Mouse (Mus musculus): ENCODE data around the gene Arhgap31. TPM values are rescaled to one million over a fixed set of nuclear protein-coding genes. Genes with fewer than 3 reads are reported as not detected.

Arhgap31 gene
- polyA plus RNA-seq, 1 experiment from 2014 or later, result 14.0 TPM

DNA sequence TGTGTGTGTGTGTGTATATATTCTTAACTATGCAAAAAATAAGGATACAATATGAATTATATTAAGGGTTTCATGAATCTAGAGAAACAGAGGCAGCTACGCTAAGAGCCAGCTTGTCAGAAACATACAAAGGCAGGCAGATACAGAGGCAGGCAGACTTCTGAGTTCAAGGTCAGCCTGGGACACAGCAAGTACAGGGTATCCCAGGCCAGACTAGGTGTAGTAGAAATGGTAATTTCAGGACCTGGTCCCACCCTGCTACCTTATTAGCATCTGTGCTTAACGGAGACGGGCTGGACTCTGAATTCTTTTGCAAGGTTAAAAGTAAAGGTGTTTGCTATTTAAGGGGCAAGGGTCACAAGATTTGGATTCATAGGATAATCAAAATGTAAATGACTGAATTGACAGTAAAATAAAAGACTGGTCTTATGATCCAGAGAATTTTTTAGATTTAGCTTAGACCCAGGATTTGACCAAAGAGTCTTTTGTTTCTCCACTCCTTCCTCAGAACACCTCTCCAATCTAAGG is 154.8 kb downstream of the Arhgap31 start, which contains the start of gene Tmem39a:
TSS of gene Tmem39a (plus strand) at position 478 of the 528 bp plus-strand sequence.
- H3K4me1 ChIP-seq, result no peaks in the 10 kb centered on the region
- 75% methylated on average over 3 of the region's 3 CpGs for WGBS
- H3K9ac ChIP-seq, result 0 out of 2 replicates have a peak within 1 kb of the TSS, but pooled peaks have one; percentile 21
- ATAC-seq (ENCODE audit: insufficient number of reproducible peaks, insufficient read depth, low FRiP score, low TSS enrichment, low read depth), result no peak
- H3K27ac ChIP-seq, result no peak within 1 kb of the TSS
- peaks cover 41% of the 10 kb centered on the region for H3K27me3 ChIP-seq
- H3K9me3 ChIP-seq, result no peaks in the 10 kb centered on the region
- no peak within 1 kb of the TSS for H3K4me2 ChIP-seq
- H3K4me3 ChIP-seq, result no peak within 1 kb of the TSS
- H3K36me3 ChIP-seq, result no peaks in the 10 kb centered on the region

GRCm38 (mm10) chr16:38555988-38556387 is 157.1 kb downstream of the Arhgap31 start:
- no peaks in the 10 kb centered on the region for H3K36me3 ChIP-seq
- H3K9me3 ChIP-seq, result no peaks in the 10 kb centered on the region
- peaks cover 51% of the 10 kb centered on the region for H3K27me3 ChIP-seq
- no peak for ATAC-seq (ENCODE audit: insufficient number of reproducible peaks, insufficient read depth, low FRiP score, low TSS enrichment, low read depth)
- H3K4me2 ChIP-seq, result no peak overlapping the region
- no peak overlapping the region for H3K27ac ChIP-seq
- H3K9ac ChIP-seq, result no peak overlapping the region
- H3K4me1 ChIP-seq, result no peaks in the 10 kb centered on the region
- no peak overlapping the region for H3K4me3 ChIP-seq
- WGBS, result 76% methylated on average over 3 of the region's 3 CpGs

DNA sequence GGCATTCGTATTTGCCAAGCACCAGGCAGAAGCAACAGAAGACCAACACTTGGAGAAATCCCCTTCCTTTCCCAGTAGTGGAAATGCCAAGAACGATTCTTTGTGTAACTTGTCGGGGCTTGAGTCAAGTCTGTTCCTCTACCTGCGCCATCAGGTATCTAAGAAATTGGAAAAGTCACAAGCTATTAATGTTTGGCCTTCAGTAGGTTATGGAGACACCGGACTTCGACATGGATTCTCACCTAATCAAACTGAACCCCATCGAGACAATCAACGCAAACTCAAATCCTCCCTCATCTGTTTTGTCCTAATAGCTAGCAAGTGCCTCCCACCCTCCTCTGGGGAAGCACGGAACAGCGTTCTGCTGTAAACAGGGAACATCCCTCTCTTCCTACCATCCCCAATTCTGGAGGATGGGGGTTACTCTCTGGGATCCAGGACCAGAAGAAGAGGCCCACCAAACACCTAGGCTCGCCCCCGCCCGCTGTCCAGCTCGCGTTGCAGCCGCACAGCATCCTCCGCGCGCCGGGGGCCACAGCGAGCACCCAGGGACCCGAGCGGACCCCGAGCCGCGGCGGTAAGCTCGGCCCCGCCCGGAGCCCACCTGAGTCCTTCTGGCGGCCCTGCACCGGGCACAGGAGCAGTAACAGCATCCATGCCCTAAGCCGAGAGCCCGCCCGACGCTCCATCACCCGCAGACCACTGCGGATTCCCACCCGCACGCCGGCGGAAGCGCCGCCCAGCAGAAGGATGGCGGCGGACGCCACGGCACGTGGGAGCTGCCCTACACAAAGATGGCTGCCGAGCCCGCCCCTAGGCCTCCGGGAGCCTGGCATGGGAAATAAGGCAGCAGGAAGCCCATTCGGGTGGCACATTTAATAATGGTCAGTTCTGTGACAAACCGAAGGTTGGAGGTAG is 163.3 kb downstream of the Arhgap31 start, which contains the start of gene Poglut1:
TSS of gene Poglut1 (minus strand) at position 780 of the 918 bp plus-strand sequence.
- H3K9me3 ChIP-seq, result no peaks in the 10 kb centered on the region
- 2% methylated on average over 54 of the region's 54 CpGs for WGBS
- H3K9ac ChIP-seq, result peak within 1 kb of the TSS; percentile 92
- H3K4me3 ChIP-seq, result peak within 1 kb of the TSS; percentile 89
- peak; percentile 86 for ATAC-seq (ENCODE audit: insufficient number of reproducible peaks, insufficient read depth, low FRiP score, low TSS enrichment, low read depth)
- peak within 1 kb of the TSS; percentile 74 for H3K4me2 ChIP-seq
- peak within 1 kb of the TSS; percentile 68 for H3K27ac ChIP-seq
- H3K36me3 ChIP-seq, result peaks cover 31% of the 10 kb centered on the region
- peaks cover 13% of the 10 kb centered on the region for H3K27me3 ChIP-seq
- H3K4me1 ChIP-seq, result peaks cover 15% of the 10 kb centered on the region

Other genes with a start within 250 kb of the Arhgap31 start
- gene Timmdc1, start 190.6 kb downstream of the Arhgap31 start, polyA plus RNA-seq (2015; fragmentation: Nextera tagmentation; extraction: Ambion mirVana), result 31.3 and 32.1 TPM in 2 replicates
- gene Poglut1, start 163.0 kb downstream of the Arhgap31 start, polyA plus RNA-seq (2015; fragmentation: Nextera tagmentation; extraction: Ambion mirVana), result 80.3 and 83.6 TPM in 2 replicates
- gene Tmem39a, start 154.6 kb downstream of the Arhgap31 start, polyA plus RNA-seq (2015; fragmentation: Nextera tagmentation; extraction: Ambion mirVana), result 126 and 139 TPM in 2 replicates
- gene B4galt4, start 29.0 kb upstream of the Arhgap31 start, polyA plus RNA-seq (2015; fragmentation: Nextera tagmentation; extraction: Ambion mirVana), result 23.1 and 29.1 TPM in 2 replicates
- gene Upk1b, start 87.1 kb upstream of the Arhgap31 start, polyA plus RNA-seq (2015; fragmentation: Nextera tagmentation; extraction: Ambion mirVana), result 4.6 and 5.2 TPM in 2 replicates
- not detected in 2 replicates for gene 4930435E12Rik, start 115.5 kb upstream of the Arhgap31 start, polyA plus RNA-seq (2015; fragmentation: Nextera tagmentation; extraction: Ambion mirVana)
- gene Igsf11, start 179.4 kb upstream of the Arhgap31 start, polyA plus RNA-seq (2015; fragmentation: Nextera tagmentation; extraction: Ambion mirVana), result 0.66 and 0.73 TPM in 2 replicates

Measured in embryonic facial prominence, embryonic 13.5 days (tissue).